Mouse (Mus musculus) brain, embryonic 14.5 days (tissue): ENCODE data around the gene Lrrc8a. TPM values are rescaled to one million over a fixed set of nuclear protein-coding genes. Genes with fewer than 3 reads are reported as not detected.
A peak's percentile ranks its signal among the peaks of the same experiment; 100 is the strongest.

ENCODE experiments used
- DNase-seq: peaks from one replicate; pipeline ENCODE4 v3.0.0-alpha.2; 2011; ENCODE audit warnings: low read depth
- CTCF ChIP-seq: fragments of 200-500 bp; IDR thresholded peaks from 2 replicates; pipeline ENCODE4 v1.5.1; 2012; ENCODE audit warnings: inconsistent platforms, mild to moderate bottlenecking, moderate library complexity, borderline replicate concordance; ENCODE audit not compliant: insufficient read depth, insufficient read length; ENCODE audit errors: extremely low read depth
- POLR2A ChIP-seq: fragments of 200-500 bp; IDR thresholded peaks from 2 replicates; pipeline ENCODE4 v1.6.1; 2012; ENCODE audit warnings: mild to moderate bottlenecking, inconsistent platforms, borderline replicate concordance; ENCODE audit not compliant: poor library complexity, insufficient read depth, insufficient read length, severe bottlenecking; ENCODE audit errors: extremely low read depth
- polyA plus RNA-seq: library from polyadenylated mRNA; depleted of rRNA; stranded (reverse); fragments of >200 nt; gene quantifications from 2 replicates; pipeline ENCODE4 v1.2.3, GENCODE M21; 2012

The Lrrc8a gene
- polyA plus RNA-seq, 1 experiment = 42.4 TPM

- TF ChIP-seq CTCF = no peak
- TF ChIP-seq POLR2A = no peak
- no peak for DNase-seq
These were observed 2.8 kb downstream of the Lrrc8a start, which contains the start of gene Gm28035 for GRCm38 (mm10) chr2:30240267-30240666. TSS of gene Gm28035 (plus strand) at chr2:30240567.

DNA sequence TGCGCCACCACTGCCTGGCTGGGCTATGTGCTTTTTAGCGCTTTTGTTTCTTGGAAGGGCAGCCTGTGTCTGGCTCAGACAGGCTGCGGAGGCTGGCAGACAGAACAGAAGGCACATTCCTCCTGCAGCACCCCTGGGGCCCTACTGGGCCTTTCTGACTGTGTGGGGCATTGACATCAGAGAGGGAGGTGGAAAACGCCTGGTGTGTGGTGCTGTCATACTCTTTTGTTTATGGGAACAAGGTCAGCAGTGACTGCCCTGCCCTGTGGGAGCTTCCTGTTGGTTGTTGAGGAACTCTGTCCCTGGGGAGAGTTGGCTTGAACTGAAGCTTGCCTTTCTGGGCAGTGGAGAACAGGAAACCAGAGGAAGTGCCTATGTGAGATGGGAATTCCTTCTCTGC, 5.0 kb downstream of the Lrrc8a start:
- TF ChIP-seq CTCF (no peak), POLR2A (no peak)
- DNase-seq = peak; percentile 44

DNA sequence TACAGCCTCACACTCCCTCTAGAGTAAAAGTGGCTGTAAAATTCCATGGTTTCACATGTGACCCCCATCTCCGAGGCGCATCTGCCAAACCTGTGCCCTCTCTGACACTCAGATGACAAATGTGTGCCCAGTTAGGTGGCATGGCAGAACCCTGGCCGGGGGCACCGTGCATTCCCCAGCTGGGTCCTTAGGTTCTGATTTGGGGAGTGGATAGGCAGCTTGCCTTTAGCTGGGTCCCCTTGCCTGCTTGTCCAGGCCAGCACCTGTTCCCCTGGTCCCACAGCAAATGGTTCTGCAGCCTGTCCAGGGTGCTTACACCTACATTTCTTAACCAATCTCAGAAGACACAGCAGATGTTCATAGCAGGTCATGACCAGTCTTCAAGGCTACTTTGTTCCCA, 5.9 kb downstream of the Lrrc8a start:
- no peak for DNase-seq
- TF ChIP-seq POLR2A (no peak), CTCF (no peak)

DNA sequence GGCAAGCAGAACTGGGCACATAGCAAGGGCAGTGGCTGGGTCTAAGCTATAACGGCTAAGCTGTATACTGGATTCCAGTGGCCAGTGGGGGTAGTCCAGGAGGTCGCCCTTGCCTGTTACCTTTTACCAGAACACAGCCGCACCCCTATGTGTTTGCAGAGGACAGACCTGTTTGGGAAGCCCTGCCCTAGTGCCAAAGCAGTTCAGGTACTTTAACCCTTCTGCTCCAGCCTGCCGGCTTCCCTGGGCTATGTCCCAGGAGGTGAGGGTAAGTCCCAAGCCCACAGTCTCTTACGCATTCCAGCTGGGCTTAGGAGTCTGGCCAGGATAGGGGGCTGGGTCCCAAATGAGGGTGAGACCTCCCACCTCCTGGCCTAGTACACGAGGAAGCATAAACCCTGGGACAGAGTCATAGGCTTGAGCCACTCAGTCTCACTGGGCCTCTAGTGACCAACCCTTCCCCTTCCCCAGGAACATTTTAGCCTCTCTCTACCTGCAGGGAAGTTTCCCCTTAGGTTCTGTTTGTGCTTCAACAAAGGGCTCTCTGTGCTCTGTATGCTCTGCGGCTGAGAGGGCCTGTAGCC, 7.2 kb downstream of the Lrrc8a start:
- TF ChIP-seq CTCF (no peak), POLR2A (no peak)
- no peak for DNase-seq

GRCm38 (mm10) chr2:30247036-30247435, 9.5 kb downstream of the Lrrc8a start:
- TF ChIP-seq POLR2A = no peak
- TF ChIP-seq CTCF = no peak

DNA sequence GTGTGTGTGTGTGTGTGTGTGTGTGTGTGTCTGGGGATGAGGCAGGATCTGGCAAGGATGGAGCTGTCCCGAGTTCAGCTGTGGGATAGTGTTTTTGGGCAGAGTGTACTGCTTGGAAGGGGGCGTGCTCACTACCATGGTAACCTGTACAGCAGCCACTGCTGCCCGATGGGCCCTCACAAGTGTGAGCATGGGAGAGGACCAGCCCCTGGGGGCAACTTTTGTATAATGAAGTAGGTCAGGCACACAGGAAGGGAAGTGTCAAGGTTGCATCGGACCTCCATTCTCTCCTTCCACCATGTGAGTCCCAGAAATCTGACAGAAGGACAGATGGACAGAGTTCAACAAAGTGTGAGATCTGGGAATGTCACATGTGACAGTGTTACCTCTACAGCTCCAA, 10.2 kb downstream of the Lrrc8a start:
- no peak for DNase-seq
- TF ChIP-seq POLR2A (no peak), CTCF (no peak)

More at GRCm38 (mm10) chr2:30247036-30247435, 9.5 kb downstream of the Lrrc8a start:
- DNase-seq = no peak

DNA sequence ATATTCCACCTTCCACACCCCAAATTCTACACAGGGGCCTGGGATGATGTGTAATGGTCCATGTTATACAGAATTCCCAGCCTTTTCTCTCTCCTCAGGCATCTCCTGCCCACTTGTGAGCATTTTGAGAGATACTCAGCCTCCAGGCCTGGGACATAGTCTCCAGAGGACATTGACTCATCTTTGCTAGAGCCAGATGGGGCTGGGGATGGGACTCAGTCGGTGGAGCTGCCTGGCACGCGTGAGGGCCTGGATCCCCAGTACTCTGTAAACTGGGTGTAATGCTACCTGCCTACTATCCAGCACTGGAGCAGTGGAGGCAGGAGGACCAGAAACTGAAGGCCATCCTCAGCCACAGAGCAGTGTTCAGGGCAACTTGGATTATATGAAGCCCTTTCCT, 11.7 kb downstream of the Lrrc8a start:
- no peak for DNase-seq
- TF ChIP-seq CTCF = no peak
- TF ChIP-seq POLR2A = no peak

DNA sequence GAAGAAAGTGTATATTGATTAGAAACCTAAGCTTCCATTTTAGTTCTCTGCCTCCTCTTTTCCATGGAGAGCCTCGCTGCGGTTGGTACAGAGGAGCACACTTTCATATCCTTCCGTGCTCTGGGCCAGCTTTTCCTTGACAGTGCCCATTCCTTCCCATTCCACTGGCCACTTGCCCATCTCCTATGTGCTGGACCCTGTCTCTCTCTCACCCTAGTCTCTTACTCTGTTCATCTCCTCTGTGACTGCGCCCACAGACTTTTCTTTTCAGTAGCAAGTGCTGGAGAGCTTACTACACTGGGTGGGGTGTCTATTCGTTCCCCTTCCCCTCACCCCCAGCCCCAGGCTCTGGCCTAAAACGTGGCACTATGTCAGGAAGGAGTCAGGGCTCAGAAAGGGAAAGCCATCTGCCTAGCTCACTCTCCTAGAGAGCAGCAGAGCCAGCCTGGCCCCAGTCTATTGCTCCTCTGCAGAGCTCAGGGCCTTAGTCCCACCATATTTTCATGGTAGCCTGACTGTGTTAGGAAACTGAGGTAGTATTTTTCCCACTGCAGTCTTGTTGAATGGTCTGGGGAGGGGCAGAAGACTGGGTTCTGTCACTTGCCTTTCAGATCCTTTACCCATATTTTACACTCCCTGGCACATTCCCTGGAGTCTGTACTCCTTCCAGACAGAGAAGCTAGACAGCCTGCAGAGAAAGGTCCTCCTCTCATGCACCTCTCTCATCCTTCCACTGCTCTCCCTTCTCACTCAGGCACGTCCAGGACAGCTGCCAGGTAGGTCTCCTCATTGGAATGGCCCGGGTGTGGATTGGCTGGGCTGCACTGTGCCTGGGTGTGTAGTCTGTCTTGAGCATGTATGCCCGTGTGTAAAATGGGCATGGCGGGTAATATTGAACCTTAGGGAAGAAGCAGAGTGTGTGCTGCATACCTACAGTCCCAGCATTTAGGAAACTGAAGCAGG, 12.9 kb downstream of the Lrrc8a start:
- DNase-seq = no peak
- TF ChIP-seq CTCF = no peak
- no peak for TF ChIP-seq POLR2A

DNA sequence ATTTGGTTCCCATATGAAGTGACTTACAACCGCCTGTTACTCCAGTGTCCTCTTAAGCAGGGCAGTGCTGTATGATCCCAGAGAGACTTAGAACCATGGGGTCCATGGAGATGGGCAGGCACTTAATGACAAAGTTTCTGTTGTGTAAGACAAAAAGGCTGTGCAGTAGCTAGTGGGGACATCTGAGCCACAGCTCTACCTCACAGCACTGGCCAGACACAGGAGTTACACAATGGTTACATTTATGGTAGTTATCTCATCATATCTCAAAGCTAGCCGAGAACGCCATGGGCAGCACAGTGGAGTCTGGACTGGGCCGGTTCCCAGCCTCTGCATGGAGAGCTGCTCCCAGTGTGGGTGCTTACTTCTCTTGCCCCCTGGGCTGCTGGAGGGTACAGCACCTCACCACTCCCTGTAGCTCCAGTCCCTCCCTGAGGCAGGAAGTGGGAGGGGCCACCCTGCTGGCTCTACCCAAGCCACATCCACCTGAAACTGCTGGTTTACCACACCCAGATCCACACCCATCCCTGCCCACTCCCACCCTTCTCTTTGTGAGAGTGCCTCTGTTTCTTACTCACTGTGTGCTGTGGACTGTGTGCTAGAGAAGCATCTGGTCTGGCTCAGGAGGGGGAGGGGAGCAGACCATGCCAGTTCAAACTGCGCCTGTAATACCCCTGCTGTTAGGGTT, 14.0 kb downstream of the Lrrc8a start:
- DNase-seq = no peak
- TF ChIP-seq POLR2A (no peak), CTCF (no peak)

- no peak for DNase-seq
- TF ChIP-seq CTCF = no peak
- TF ChIP-seq POLR2A = no peak
These were observed 15.0 kb downstream of the Lrrc8a start for GRCm38 (mm10) chr2:30252521-30252920.

- no peak for DNase-seq
- TF ChIP-seq POLR2A = no peak
- no peak for TF ChIP-seq CTCF
These were observed 16.3 kb downstream of the Lrrc8a start for GRCm38 (mm10) chr2:30253809-30254208.

GRCm38 (mm10) chr2:30255631-30256395, 18.3 kb downstream of the Lrrc8a start:
- TF ChIP-seq CTCF (no peak), POLR2A (no peak)

More at GRCm38 (mm10) chr2:30255631-30256395, 18.3 kb downstream of the Lrrc8a start:
- DNase-seq = no peak
